Mouse (Mus musculus): ENCODE data around the gene Nab2. TPM values are rescaled to one million over a fixed set of nuclear protein-coding genes. Genes with fewer than 3 reads are reported as not detected.
A peak's percentile ranks its signal among the peaks of the same experiment; 100 is the strongest.

Gene Nab2
- total RNA-seq (2021) (10 to 100 TPM; 16.9 to 26.6 TPM), polyA plus RNA-seq (2012; rRNA removed) (35.9 and 38.7 TPM in 2 replicates)
- long read RNA-seq, transcript Nab2-201 (7 exons, 2,582 nt) = major isoform, 15 of 21 reads
- long read RNA-seq, partial matches to known transcripts = 2 of 21 reads
- long read RNA-seq, other reads (novel, unspliced or antisense) = 2 of 21 reads

DNA sequence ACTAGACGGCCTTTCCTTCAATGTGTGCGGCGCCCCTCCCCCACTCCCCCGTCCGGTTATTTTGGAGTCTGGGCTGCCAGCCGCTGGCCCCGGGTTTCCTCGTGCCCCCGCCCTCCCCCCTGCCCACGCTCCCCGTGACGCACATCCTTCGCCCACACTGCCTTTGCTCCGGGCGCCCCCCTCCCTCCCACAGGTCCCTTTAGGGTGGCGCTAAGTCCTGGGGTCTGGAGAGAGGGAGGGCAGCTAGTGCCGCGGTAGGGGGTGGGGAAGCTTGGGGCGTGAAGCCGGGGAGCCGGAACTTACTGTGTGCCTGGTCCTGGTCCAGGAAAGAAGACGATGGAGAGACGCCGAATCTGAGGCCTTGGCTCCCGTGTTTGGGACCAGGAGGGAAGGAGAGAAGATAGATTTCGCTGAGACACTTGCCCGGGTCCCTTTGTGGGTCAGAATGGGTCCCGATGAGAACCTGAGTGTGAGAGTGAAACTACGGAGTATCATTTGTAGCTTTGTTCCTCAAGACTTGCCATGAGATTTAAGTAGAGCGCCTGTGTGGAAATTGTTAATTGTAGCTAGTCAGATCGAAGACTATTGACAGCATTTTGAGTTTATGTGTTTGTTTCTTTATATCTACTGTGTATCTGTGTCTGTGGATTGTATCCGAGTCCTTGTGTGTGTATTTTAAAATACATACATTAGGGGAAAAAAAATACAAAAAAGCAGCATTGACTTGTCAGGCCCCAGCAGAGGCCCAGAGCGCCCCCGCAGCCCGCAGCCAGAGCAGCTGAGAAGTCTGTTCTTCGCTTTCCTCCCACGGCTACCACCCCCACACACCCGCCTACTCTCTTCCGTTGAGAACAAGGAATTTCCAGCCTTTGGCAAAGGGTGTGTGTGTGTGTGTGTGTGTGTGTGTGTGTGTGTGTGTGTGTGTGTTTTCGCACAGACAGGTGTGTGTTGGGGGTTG, at the start of gene Nab2:
Nab2 (minus strand) TSS at position 476 of the 958 bp plus-strand sequence.
- DNase-seq = peak; percentile 89

- DNase-seq = no peak
Observed at GRCm38 (mm10) chr10:127712736-127713135, 44.4 kb upstream of the Nab2 start.

- no peak for DNase-seq
Observed at GRCm38 (mm10) chr10:127710331-127710730, 42.0 kb upstream of the Nab2 start.

DNA sequence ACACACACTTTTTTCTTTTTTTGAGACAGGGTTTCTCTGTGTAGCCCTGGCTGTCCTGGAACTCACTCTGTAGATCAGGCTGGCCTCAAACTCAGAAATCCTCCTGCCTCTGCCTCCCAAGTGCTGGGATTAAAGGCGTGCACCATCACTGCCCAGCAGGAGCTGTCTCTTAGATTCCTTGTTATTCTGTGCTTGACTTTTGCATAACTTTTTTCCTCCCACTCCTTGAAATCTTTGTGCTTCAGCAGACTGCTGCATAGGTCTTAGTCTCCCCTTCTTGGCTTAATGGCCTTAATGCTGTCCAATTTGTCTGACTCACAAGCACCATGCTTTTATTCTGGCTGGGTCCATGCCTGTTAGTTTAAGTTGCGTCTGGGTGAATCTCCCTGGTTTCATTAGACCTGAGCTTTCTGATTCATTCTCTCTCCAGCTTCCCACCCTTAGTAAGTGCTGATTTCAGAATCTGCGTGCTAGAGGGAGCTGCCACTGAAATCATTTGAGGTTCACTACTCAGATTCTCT, 40.5 kb upstream of the Nab2 start:
- DNase-seq = peak; percentile 44

GRCm38 (mm10) chr10:127707721-127708120, 39.4 kb upstream of the Nab2 start:
- DNase-seq = peak; percentile 87

- DNase-seq = no peak
Observed at GRCm38 (mm10) chr10:127705783-127706182, 37.4 kb upstream of the Nab2 start.

GRCm38 (mm10) chr10:127704766-127705220, 36.4 kb upstream of the Nab2 start, which contains the start of gene Myo1a:
Gene Myo1a (plus strand): TSS chr10:127705170.
- DNase-seq = no peak

GRCm38 (mm10) chr10:127704293-127704692, 35.9 kb upstream of the Nab2 start:
- no peak for DNase-seq

DNA sequence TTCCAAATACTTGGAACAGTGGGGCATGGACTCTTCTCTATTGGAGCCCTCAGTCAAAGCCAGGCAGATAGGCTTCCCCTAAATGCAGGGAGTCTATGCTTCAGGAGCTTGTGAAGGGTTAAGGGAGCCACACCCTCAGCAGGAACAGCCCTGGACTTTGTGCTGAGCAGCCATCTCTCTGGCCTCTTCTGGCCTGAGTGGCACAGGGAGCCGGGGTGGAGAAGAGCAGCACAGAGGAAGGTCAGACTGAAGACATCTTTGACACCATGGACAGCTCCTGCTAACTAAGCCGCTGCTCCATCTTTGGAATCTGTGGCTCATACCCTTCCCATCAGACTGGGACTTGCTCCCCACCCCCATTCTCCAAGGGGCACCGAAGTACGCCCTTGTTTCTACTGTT, 34.9 kb upstream of the Nab2 start:
- DNase-seq = no peak

DNA sequence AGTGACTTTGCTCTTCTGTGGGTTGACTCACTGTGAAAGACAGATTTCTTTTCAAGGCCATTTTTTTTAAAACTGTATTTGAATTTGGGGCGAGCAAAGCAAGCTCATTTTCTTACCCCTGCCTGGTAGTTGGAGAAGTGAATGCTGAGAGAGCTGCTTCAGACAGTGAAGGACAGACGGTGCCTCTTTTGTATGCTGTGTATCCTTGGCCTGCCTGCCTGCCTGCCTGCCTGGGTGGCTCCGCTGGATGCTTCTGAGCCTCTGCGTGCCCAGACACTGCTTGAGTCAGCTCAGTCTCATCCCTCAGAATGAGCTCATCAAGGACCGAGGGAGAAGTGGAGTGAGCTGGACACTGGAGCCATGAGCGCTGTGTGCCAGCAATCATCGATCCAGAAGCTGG, 30.6 kb upstream of the Nab2 start:
- DNase-seq = peak; percentile 88

DNA sequence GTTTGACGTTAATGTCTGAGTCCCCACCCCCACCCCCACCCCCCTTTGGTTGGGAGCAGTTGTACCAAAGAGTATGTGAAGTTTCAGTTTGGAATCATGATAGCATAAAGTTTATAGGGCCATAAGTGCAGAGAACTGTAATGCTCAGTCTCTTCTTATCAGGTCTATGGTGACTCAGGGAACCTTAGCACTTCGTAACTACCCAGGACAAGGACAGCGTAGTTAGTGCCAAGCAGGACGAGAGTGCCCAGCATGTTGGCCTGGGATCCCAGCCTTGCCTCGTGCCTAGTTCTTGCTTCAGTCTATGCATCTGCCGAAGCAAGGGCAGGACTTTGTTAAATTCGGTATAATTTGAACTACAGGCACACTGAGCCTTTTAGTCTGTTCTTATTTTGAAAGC, 27.4 kb upstream of the Nab2 start:
- peak; percentile 78 for DNase-seq

DNA sequence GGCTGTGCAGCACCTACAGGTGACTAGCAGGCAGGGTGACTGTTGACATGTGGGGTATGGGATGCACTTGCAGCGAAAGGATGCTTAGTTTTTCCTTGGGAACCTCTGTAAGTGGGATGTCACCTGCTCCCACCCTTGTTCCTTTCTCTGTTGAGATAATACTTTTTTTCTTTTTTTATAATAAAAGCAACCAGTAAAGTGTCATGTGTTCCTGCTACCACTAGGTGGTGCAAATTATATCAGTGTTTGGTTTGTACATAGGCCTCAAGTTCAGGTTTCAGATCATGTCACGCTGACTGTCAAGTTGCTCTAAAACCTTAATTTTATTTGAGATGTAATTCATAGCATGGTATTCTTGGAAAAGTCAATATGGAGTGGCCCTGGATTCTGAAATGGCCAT, 26.3 kb upstream of the Nab2 start:
- DNase-seq = no peak

- DNase-seq = no peak
Observed at GRCm38 (mm10) chr10:127691053-127691452, 22.7 kb upstream of the Nab2 start.

GRCm38 (mm10) chr10:127682886-127683285, 14.5 kb upstream of the Nab2 start:
- DNase-seq = no peak

- no peak for DNase-seq
Observed at GRCm38 (mm10) chr10:127679881-127680280, 11.5 kb upstream of the Nab2 start.

DNA sequence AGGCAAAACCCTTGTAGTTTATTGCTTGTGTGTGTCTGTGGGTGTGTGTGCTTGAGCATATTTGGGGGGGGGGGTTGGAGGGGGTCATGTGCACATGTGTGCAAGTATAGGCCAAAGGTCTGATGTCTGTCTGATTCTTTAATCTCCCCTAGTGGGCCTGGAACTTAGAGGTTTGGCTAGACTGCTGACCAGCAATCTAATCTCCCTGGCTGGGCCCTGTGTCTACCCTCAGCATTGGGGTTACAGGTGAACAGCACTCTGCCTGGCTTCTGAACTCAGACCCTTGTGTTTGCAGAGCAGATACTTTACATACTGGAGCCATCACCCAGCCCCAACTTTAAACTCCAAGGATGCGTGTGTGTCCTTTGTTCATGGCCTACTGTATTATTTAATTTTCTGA, 10.8 kb upstream of the Nab2 start:
- no peak for DNase-seq

- DNase-seq = peak; percentile 76
Observed at GRCm38 (mm10) chr10:127677591-127678336, 9.4 kb upstream of the Nab2 start.

DNA sequence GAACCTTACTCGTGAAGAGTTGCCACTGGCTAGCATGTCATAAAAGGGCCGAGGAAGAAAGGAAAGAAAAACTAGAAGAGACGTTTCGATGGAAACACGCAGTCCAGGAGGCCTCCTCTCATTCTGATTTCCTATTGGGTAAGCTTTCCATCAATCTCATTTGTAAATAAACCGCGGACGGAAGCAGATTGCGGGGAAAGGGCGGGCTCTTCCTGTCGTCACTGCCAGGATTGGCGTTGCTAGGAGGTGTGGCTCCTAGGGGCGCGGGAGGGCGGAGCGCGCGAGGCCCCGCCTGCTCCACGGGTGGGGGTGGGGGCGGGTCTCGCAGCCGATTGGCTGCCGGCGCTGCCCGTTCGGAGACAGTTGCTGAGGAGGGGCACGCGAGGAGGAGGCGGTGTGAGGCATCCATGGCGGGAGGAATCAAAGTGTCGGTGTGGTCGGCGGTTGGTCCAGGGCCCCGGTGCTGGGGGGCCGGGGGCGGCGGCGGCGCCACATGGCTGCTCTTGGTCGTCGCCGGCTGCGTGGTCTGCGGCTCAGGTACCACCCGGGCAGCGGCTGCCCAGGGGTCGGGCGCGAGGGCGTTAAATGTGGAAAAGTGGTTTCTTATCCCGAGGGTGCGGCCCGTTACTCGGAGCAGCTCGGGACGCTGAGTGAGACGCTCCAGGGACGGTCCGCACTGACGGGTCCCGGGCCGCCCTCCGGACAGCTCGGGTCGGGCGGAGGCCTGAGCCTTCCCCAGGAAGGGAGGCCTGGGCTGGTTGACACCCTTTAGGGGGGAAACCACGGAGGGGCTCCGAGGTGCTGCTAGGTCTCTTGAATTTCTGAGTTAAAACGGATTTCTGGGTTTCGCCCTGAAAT, 8.6 kb upstream of the Nab2 start:
- DNase-seq = peak; percentile 96

DNA sequence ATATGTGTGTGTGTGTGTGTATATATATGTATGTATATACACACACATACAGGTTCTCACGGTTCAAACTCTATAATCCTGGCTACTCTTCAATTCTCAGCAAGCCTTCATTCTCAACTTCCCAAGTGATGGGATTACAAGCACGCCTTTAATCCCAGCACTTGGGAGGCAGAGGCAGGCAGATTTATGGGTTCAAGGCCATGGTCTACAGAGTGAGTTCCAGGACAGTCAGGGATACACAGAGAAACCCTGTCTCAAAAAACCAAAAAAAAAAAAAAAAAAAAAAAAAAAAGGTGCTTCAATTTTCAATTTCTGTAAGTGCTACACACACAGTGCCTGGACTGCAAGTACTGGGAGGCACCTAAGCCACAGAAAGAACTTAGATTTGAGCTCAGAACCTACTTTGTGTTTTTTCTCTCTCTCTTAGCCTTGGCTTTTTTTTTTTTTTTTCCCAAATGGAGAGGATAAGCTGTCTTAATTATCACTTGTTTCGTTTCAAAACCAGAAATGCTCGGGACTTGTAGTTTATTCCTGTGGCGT, 7.6 kb upstream of the Nab2 start:
- peak; percentile 51 for DNase-seq

GRCm38 (mm10) chr10:127674794-127675522, 6.6 kb upstream of the Nab2 start:
- DNase-seq = peak; percentile 91

Measured in adrenal gland, adult 2 months (tissue).